Comparison of ENCODE assay signal across 9 mouse cellular contexts in the genomic region with DNA sequence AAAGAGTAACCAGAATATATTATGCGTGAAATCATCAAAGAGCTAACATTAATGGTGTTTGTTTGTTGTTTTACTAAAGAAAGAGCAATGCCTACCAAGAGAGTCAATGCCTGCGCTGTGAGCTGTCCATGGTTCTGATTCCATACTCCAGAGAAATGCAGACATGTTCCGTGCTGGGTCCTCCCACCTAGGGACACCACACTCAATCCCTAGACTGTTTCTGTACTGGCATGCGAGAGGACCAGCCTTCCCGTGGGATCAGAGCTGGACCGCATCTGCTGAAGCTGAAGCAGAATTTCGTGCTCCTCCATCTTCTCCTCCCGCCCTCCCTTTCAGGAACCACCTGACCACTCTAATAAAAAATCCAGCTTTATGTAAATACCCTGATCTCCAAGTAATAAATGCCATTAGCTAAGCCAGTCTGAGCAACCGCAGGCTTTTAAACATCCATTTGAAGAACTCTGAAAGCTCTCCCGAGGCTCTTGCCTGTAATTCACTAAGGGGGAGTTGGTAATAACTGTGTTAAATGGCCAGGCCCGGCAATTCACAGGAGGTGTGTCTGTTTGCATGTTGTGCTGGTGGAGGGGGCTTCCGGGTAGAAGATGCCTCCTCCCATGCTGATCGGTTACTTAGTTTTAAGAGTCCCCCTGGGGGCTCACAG. TPM values are rescaled to one million over a fixed set of nuclear protein-coding genes. Genes with fewer than 3 reads are reported as not detected.
DNase-seq lines count a peak whose midpoint lies in the region; ATAC-seq and TF ChIP-seq lines count a peak whose summit lies in the region.
"Had no signal": no experiment of that assay in that cellular context is flagged by ENCODE, and none has a peak within 500 bp of the region (broad histone marks: within the 10 kb centered on the region; RNA-seq: fewer than 3 reads in every experiment).

No protein-coding gene starts in this region.

- no peak overlapping the region for H3K4me2 ChIP-seq in intestine, embryonic 14.5 days (ENCODE audit: low read length)
- H3K4me2 ChIP-seq in intestine, postnatal 0 days (replicated peaks; ENCODE audit: low read depth): no peak overlapping the region

- no peak for ATAC-seq in intestine, embryonic 14.5 days (replicated peaks; ENCODE audit: low FRiP score, low TSS enrichment, low read depth)
- no peak for ATAC-seq in intestine, postnatal 0 days
- no peak for ATAC-seq in activated CD4-positive, CD25-positive, alpha-beta regulatory T cell, adult 4 months

- no peak overlapping the region for H3K9ac ChIP-seq in intestine, embryonic 14.5 days (ENCODE audit: low read length)
- H3K9ac ChIP-seq in intestine, postnatal 0 days (ENCODE audit: low read depth, low read length): no peak overlapping the region
- H3K9ac ChIP-seq: liver, embryonic 14.5 days had no signal

- H3K27me3 ChIP-seq in intestine, embryonic 14.5 days (replicated peaks; ENCODE audit: control insufficient read depth, insufficient read depth, low read length): 0 out of 2 replicates have a peak, but pooled peaks cover 6% of the 10 kb centered on the region
- no peaks in the 10 kb centered on the region; the same call in 1 of the 2 replicates for H3K27me3 ChIP-seq in intestine, postnatal 0 days (replicated peaks; ENCODE audit: control insufficient read depth, insufficient read depth, low read length)
- H3K27me3 ChIP-seq in embryonic facial prominence, embryonic 10.5 days (replicated peaks; ENCODE audit: low read depth, poor library complexity, severe bottlenecking): peaks cover 15% of the 10 kb centered on the region; the same call in 1 of the 2 replicates
- H3K27me3 ChIP-seq in kidney, adult 2 months (replicated peaks; ENCODE audit: control insufficient read depth, insufficient read depth, low read length): no peaks in the 10 kb centered on the region

- DNase-seq in intestine, embryonic 14.5 days (ENCODE audit: low spot score): peak; percentile 89
- peak; percentile 74 for DNase-seq in embryonic facial prominence, embryonic 10.5 days (ENCODE audit: low spot score)
- DNase-seq in kidney, adult 2 months: peak; percentile 71
- peak; percentile 25 for DNase-seq in lung, postnatal 25 days (ENCODE audit: low spot score)
- DNase-seq in testis, postnatal 10 days (ENCODE audit: low spot score): peak; percentile 74
- DNase-seq in spleen, postnatal 4 days (ENCODE audit: low spot score in 2 of 2): no peak

- no peak for TF ChIP-seq POLR2A in kidney, adult 2 months (IDR thresholded peaks at IDR 0.05; ENCODE audit: low read depth, low read length)

- no peaks in the 10 kb centered on the region for H3K36me3 ChIP-seq in intestine, embryonic 14.5 days (ENCODE audit: control insufficient read depth, insufficient read depth, low read length)
- no peaks in the 10 kb centered on the region for H3K36me3 ChIP-seq in intestine, postnatal 0 days (ENCODE audit: control insufficient read depth, insufficient read depth)
- no peaks in the 10 kb centered on the region for H3K36me3 ChIP-seq in embryonic facial prominence, embryonic 10.5 days (replicated peaks)
- H3K36me3 ChIP-seq in kidney, adult 2 months (ENCODE audit: control insufficient read depth, insufficient read depth, low read length): no peaks in the 10 kb centered on the region

- no peak overlapping the region for H3K4me3 ChIP-seq in intestine, embryonic 14.5 days (ENCODE audit: low read depth, low read length)
- no peak overlapping the region for H3K4me3 ChIP-seq in intestine, postnatal 0 days (ENCODE audit: low read depth, low read length)
- no peak overlapping the region for H3K4me3 ChIP-seq in embryonic facial prominence, embryonic 10.5 days
- H3K4me3 ChIP-seq in kidney, adult 2 months (ENCODE audit: insufficient read depth, low read depth, low read length): no peak overlapping the region

- H3K4me1 ChIP-seq in intestine, embryonic 14.5 days (replicated peaks; ENCODE audit: control insufficient read depth, insufficient read depth, low read length): no peaks in the 10 kb centered on the region
- no peaks in the 10 kb centered on the region for H3K4me1 ChIP-seq in intestine, postnatal 0 days (replicated peaks; ENCODE audit: control insufficient read depth, insufficient read depth, low read length)
- no peaks in the 10 kb centered on the region for H3K4me1 ChIP-seq in embryonic facial prominence, embryonic 10.5 days
- H3K4me1 ChIP-seq in kidney, adult 2 months (ENCODE audit: control insufficient read depth, insufficient read depth, low read length): no peaks in the 10 kb centered on the region

- H3K9me3 ChIP-seq in intestine, embryonic 14.5 days (ENCODE audit: control insufficient read depth, low read length): no peaks in the 10 kb centered on the region
- H3K9me3 ChIP-seq in intestine, postnatal 0 days (ENCODE audit: control insufficient read depth): no peaks in the 10 kb centered on the region
- H3K9me3 ChIP-seq in embryonic facial prominence, embryonic 10.5 days: no peaks in the 10 kb centered on the region

- TF ChIP-seq CTCF in intestine, postnatal 0 days (IDR thresholded peaks at IDR 0.05; ENCODE audit: low read depth): no peak
- TF ChIP-seq CTCF in kidney, adult 2 months (conservative IDR thresholded peaks at IDR 0.05; ENCODE audit: insufficient read depth, insufficient read length, low read depth, low read length): no peak

- no peak overlapping the region for H3K27ac ChIP-seq in intestine, embryonic 14.5 days (ENCODE audit: low read depth)
- H3K27ac ChIP-seq in intestine, postnatal 0 days (ENCODE audit: low read depth, low read length): no peak overlapping the region
- no peak overlapping the region for H3K27ac ChIP-seq in embryonic facial prominence, embryonic 10.5 days (replicated peaks)
- H3K27ac ChIP-seq in kidney, adult 2 months (ENCODE audit: insufficient read depth, low read depth, low read length): no peak overlapping the region
- H3K27ac ChIP-seq: liver, embryonic 14.5 days had no signal

- WGBS in intestine, embryonic 14.5 days: 23% methylated on average over 13 of the region's 13 CpGs
- 23% methylated on average over 13 of the region's 13 CpGs for WGBS in intestine, postnatal 0 days
- 31% methylated on average over 13 of the region's 13 CpGs for WGBS in embryonic facial prominence, embryonic 10.5 days
- 16% methylated on average over 13 of the region's 13 CpGs for WGBS in kidney, adult 2 months

RNA-seq across cellular contexts. Expression of a gene that starts 40.0 kb away (rescaled TPM):
- not detected in 2 replicates for polyA plus RNA-seq in intestine, embryonic 14.5 days (2014; fragmentation: Nextera tagmentation; extraction: Ambion mirVana)
- not detected in 2 replicates for polyA plus RNA-seq in intestine, postnatal 0 days (2015; fragmentation: Nextera tagmentation; extraction: Ambion mirVana)
- polyA plus RNA-seq in embryonic facial prominence, embryonic 10.5 days (2016; fragmentation: Nextera tagmentation; extraction: Ambion mirVana): 0.05 and 0.15 TPM in 2 replicates
- polyA plus RNA-seq in kidney, adult 2 months (2012; rRNA removed): not detected in 2 replicates
- not detected for polyA plus RNA-seq in activated CD4-positive, CD25-positive, alpha-beta regulatory T cell, adult 4 months (2017; shearing (Covaris generic))

RNA-seq across cellular contexts. Expression of a gene that starts 54.1 kb away (rescaled TPM):
- polyA plus RNA-seq in intestine, embryonic 14.5 days (2014; fragmentation: Nextera tagmentation; extraction: Ambion mirVana): 12.7 and 13.0 TPM in 2 replicates
- 3.7 and 5.3 TPM in 2 replicates for polyA plus RNA-seq in intestine, postnatal 0 days (2015; fragmentation: Nextera tagmentation; extraction: Ambion mirVana)
- 14.4 and 16.7 TPM in 2 replicates for polyA plus RNA-seq in embryonic facial prominence, embryonic 10.5 days (2016; fragmentation: Nextera tagmentation; extraction: Ambion mirVana)
- 6.2 and 6.4 TPM in 2 replicates for polyA plus RNA-seq in kidney, adult 2 months (2012; rRNA removed)
- 1 to 10 TPM; 3.1 to 3.2 TPM for polyA plus RNA-seq in activated CD4-positive, CD25-positive, alpha-beta regulatory T cell, adult 4 months (2017; shearing (Covaris generic))

RNA-seq across cellular contexts. Expression of a gene that starts 58.0 kb away (rescaled TPM):
- polyA plus RNA-seq in intestine, embryonic 14.5 days (2014; fragmentation: Nextera tagmentation; extraction: Ambion mirVana): 0.11 and 0.15 TPM in 2 replicates
- not detected in 2 replicates for polyA plus RNA-seq in intestine, postnatal 0 days (2015; fragmentation: Nextera tagmentation; extraction: Ambion mirVana)
- 0.21 and 0.25 TPM in 2 replicates for polyA plus RNA-seq in embryonic facial prominence, embryonic 10.5 days (2016; fragmentation: Nextera tagmentation; extraction: Ambion mirVana)
- polyA plus RNA-seq in kidney, adult 2 months (2012; rRNA removed): 0.24 and 0.30 TPM in 2 replicates
- polyA plus RNA-seq in activated CD4-positive, CD25-positive, alpha-beta regulatory T cell, adult 4 months (2017; shearing (Covaris generic)): not detected

Comparison
In these comparisons a context has a peak if more than half of its experiments do, and no peak if none do; other contexts are left out.
1. DNase-seq: peak in intestine, embryonic 14.5 days (single experiment), embryonic facial prominence, embryonic 10.5 days (single experiment), kidney, adult 2 months (single experiment), lung, postnatal 25 days (single experiment) and testis, postnatal 10 days (single experiment); none in spleen, postnatal 4 days (0 of 2).